Mouse (Mus musculus) thymus, adult 2 months (tissue): ENCODE results near the gene Dpp3. TPM values are rescaled to one million over a fixed set of nuclear protein-coding genes. Genes with fewer than 3 reads are reported as not detected.

Source experiments
- DNase-seq: peaks from one replicate; pipeline ENCODE4 v3.0.0; 2021
- H3K27ac ChIP-seq: fragments of 200-500 bp; 2 replicates; pipeline ENCODE4 v1.5.1; 2012; ENCODE audit warnings: low read length, control low read depth; ENCODE audit not compliant: control insufficient read depth, insufficient read depth
- H3K27me3 ChIP-seq: fragments of 200-500 bp; 2 replicates; pipeline ENCODE4 v1.6.1; 2012; ENCODE audit warnings: mild to moderate bottlenecking, low read length, moderate library complexity, mixed read lengths; ENCODE audit not compliant: control insufficient read depth, insufficient read depth
- H3K36me3 ChIP-seq: fragments of 200-500 bp; 2 replicates; pipeline ENCODE4 v1.6.1; 2012; ENCODE audit warnings: mild to moderate bottlenecking, low read length, moderate library complexity; ENCODE audit not compliant: control insufficient read depth, insufficient read depth
- H3K4me1 ChIP-seq: fragments of 200-500 bp; replicated peaks from 2 replicates; pipeline ENCODE4 v1.6.1; 2012; ENCODE audit warnings: low read length; ENCODE audit not compliant: control insufficient read depth, insufficient read depth
- H3K4me3 ChIP-seq: fragments of 200-500 bp; 2 replicates; pipeline ENCODE4 v1.5.1; 2012; ENCODE audit warnings: mild to moderate bottlenecking, low read length, control low read depth, moderate library complexity; ENCODE audit not compliant: control insufficient read depth, insufficient read depth
- CTCF ChIP-seq: fragments of 200-500 bp; IDR thresholded peaks from 2 replicates; pipeline ENCODE4 v1.5.1; 2012; ENCODE audit warnings: mild to moderate bottlenecking, control low read depth, low read length, moderate library complexity, borderline replicate concordance; ENCODE audit not compliant: control insufficient read depth, poor library complexity, insufficient read depth; ENCODE audit errors: extremely low read depth
- POLR2A ChIP-seq: fragments of 200-500 bp; IDR thresholded peaks from 2 replicates; pipeline ENCODE4 v1.6.1; 2012; ENCODE audit warnings: mild to moderate bottlenecking, low read length, control low read depth, moderate library complexity; ENCODE audit not compliant: control insufficient read depth, poor library complexity, insufficient read depth; ENCODE audit errors: extremely low read depth
- WGBS: fragments of 180-500 bp; shearing (Covaris S2); methylation state at CpG from one replicate; pipeline ENCODE4 v1.1.7; 2018; 5-methylcytosine and 5-hydroxymethylcytosine counted together
- polyA plus RNA-seq: library from polyadenylated mRNA; depleted of rRNA; stranded (reverse); fragments of >200 nt; gene quantifications from 2 replicates; pipeline ENCODE4 v1.2.3, GENCODE M21; 2012; rRNA removed

The Dpp3 gene
- polyA plus RNA-seq, 1 experiment, result 153 TPM

GRCm38 (mm10) chr19:4863048-4863447 lies 65.0 kb downstream of the Dpp3 start:
- no peaks in the 10 kb centered on the region for H3K36me3 ChIP-seq
- H3K4me3 ChIP-seq, result no peak overlapping the region
- 78% methylated on average over 6 of the region's 6 CpGs for WGBS
- DNase-seq, result no peak
- H3K27ac ChIP-seq, result no peak overlapping the region
- H3K4me1 ChIP-seq, result no peaks in the 10 kb centered on the region
- TF ChIP-seq POLR2A, result no peak
- no peak for TF ChIP-seq CTCF
- H3K27me3 ChIP-seq, result no peaks in the 10 kb centered on the region; the same call in 1 of the 2 replicates

DNA sequence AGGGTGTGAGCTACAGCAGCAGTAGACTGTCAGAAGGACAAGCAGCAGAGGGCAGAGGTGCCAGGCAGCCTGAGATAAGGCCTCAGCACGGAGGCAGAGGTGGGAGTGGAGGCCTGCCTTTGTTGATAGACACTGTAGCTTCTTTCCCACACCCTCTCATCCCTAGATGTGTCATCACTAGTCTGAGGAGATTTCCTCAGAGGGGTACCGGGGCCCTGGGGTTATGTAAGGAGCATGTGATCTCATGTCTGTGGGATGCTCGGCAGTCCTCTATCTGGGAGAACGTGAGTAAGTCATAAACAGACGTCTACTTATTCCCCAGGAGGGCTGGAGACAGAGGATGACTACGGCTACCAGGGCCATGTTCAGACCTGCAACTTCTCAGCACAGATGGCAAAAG lies 69.0 kb downstream of the Dpp3 start:
- H3K27me3 ChIP-seq, result peaks cover 4% of the 10 kb centered on the region; the same call in 1 of the 2 replicates
- DNase-seq, result no peak
- H3K36me3 ChIP-seq, result no peaks in the 10 kb centered on the region
- H3K4me3 ChIP-seq, result no peak overlapping the region
- TF ChIP-seq CTCF (no peak), POLR2A (no peak)
- 94% methylated on average over 6 of the region's 6 CpGs for WGBS
- H3K27ac ChIP-seq, result no peak overlapping the region
- no peaks in the 10 kb centered on the region for H3K4me1 ChIP-seq

Other genes with a start within 250 kb of the Dpp3 start
- 0.04 and 1.1 TPM in 2 replicates for gene Gm960, start 229.6 kb downstream of the Dpp3 start, polyA plus RNA-seq
- 0.23 and 0.26 TPM in 2 replicates for gene Sptbn2, start 217.1 kb downstream of the Dpp3 start, polyA plus RNA-seq
- gene Rbm4b, start 171.8 kb downstream of the Dpp3 start, polyA plus RNA-seq, result 20.0 and 20.2 TPM in 2 replicates
- 113 and 130 TPM in 2 replicates for gene Rbm4, start 134.4 kb downstream of the Dpp3 start, polyA plus RNA-seq
- 30.1 and 56.3 TPM in 2 replicates for gene Gm21992, start 116.7 kb downstream of the Dpp3 start, polyA plus RNA-seq
- 158 and 205 TPM in 2 replicates for gene Rbm14, start 116.7 kb downstream of the Dpp3 start, polyA plus RNA-seq
- 35.8 and 45.8 TPM in 2 replicates for gene Ccs, start 89.0 kb downstream of the Dpp3 start, polyA plus RNA-seq
- gene Ccdc87, start 88.9 kb downstream of the Dpp3 start, polyA plus RNA-seq, result 0.19 and 0.24 TPM in 2 replicates
- 27.0 and 31.9 TPM in 2 replicates for gene Ctsf, start 73.2 kb downstream of the Dpp3 start, polyA plus RNA-seq
- 8.4 and 11.8 TPM in 2 replicates for gene Actn3, start 50.4 kb downstream of the Dpp3 start, polyA plus RNA-seq
- gene Zdhhc24, start 49.6 kb downstream of the Dpp3 start, polyA plus RNA-seq, result 53.0 and 53.5 TPM in 2 replicates
- 2.8 and 4.7 TPM in 2 replicates for gene Bbs1, start 21.7 kb downstream of the Dpp3 start, polyA plus RNA-seq
- 2.1 and 2.3 TPM in 2 replicates for gene Peli3, start 14.8 kb upstream of the Dpp3 start, polyA plus RNA-seq
- 25.8 and 27.3 TPM in 2 replicates for gene Mrpl11, start 33.9 kb upstream of the Dpp3 start, polyA plus RNA-seq
- gene Npas4, start 62.0 kb upstream of the Dpp3 start, polyA plus RNA-seq, result 0.57 and 0.59 TPM in 2 replicates
- 12.7 and 14.6 TPM in 2 replicates for gene Slc29a2, start 95.6 kb upstream of the Dpp3 start, polyA plus RNA-seq
- gene B4gat1, start 110.5 kb upstream of the Dpp3 start, polyA plus RNA-seq, result 23.8 and 25.1 TPM in 2 replicates
- 1.1 and 1.4 TPM in 2 replicates for gene AC124502.3, start 110.6 kb upstream of the Dpp3 start, polyA plus RNA-seq
- gene Brms1, start 113.1 kb upstream of the Dpp3 start, polyA plus RNA-seq, result 54.2 and 61.4 TPM in 2 replicates
- 7.1 and 8.8 TPM in 2 replicates for gene Rin1, start 122.2 kb upstream of the Dpp3 start, polyA plus RNA-seq
- 5.9 and 7.7 TPM in 2 replicates for gene Cd248, start 139.8 kb upstream of the Dpp3 start, polyA plus RNA-seq
- gene Tmem151a, start 157.2 kb upstream of the Dpp3 start, polyA plus RNA-seq, result 1.7 and 3.5 TPM in 2 replicates
- 121 and 137 TPM in 2 replicates for gene Yif1a, start 160.3 kb upstream of the Dpp3 start, polyA plus RNA-seq
- 3.7 and 4.9 TPM in 2 replicates for gene Cnih2, start 170.2 kb upstream of the Dpp3 start, polyA plus RNA-seq
- gene Rab1b, start 178.8 kb upstream of the Dpp3 start, polyA plus RNA-seq, result 296 and 317 TPM in 2 replicates
- 48.0 and 54.9 TPM in 2 replicates for gene Klc2, start 190.3 kb upstream of the Dpp3 start, polyA plus RNA-seq